Mouse (Mus musculus) bone marrow macrophage, adult 2 months (primary cell): ENCODE data around the gene Dhtkd1.

Experiments used
- CTCF ChIP-seq: IDR thresholded peaks from 2 replicates; pipeline ENCODE4 v1.5.1; 2012; ENCODE audit warnings: low read depth, mild to moderate bottlenecking, low read length, moderate library complexity
- POLR2A ChIP-seq: IDR thresholded peaks from 2 replicates; pipeline ENCODE4 v1.6.1; 2012; ENCODE audit warnings: mild to moderate bottlenecking, low read depth, low read length, borderline replicate concordance

DNA sequence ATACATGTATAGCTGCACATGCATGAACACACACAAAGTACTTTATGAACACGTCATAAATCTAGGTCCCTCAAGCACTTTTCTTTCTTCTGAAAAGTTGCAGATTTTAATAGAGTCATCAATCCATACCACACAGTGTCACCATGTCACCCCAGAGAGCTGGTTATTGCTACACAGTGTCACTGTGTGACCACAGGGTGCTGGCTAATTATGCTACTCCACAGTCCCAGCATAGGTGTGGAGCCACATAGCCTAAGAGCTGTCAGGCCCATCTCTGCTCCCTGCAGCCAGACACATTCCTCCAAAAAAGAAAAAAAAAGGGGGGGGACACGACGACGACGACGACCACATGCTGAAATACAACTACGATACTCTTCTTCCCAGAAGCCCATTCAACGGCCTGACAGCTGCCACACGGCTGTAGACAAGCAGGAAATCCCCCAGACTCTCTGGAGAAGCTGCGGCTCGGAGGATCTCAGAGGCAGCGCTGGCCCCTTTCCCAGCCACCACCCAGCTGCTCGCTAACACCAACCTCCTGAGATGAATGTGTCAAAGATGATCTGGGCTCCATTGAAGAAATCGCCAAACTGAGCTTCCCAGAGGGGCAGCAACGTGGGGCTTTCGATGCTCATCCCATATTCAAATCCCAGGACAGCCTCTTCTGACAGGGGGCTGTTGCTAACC, 31.2 kb downstream of the Dhtkd1 start:
- no peak for TF ChIP-seq POLR2A
- TF ChIP-seq CTCF, result no peak
